Mouse (Mus musculus): ENCODE measurements around the gene Dock8. TPM values are rescaled to one million over a fixed set of nuclear protein-coding genes. Genes with fewer than 3 reads are reported as not detected.

Gene Dock8
- polyA plus RNA-seq, 1 experiment: 1.4 TPM

DNA sequence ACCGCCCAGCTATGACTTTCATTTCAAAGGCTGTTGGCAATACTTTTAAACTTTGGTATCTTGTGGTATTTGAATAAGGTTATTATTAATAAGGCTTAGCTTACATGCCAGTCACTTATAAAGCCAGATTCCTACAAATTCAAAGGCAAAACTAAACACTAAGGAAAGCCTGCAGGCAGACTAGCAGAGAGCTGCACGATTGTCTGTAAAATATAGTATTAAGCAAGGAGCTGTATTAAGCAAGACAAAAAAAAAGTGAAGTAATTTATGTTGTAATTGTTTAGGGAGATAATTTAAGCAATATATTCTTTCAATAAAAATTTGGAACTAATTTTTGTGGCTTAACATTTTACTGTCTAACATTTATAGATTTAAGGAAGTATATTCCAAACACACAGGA is 32.4 kb upstream of the Dock8 start:
- H3ac ChIP-seq (ENCODE audit: control insufficient read depth, insufficient read length): no peak overlapping the region
- H3K79me2 ChIP-seq (ENCODE audit: control insufficient read depth, insufficient read depth): no peaks in the 10 kb centered on the region
- H3K4me2 ChIP-seq (ENCODE audit: low read depth): no peak overlapping the region
- no peaks in the 10 kb centered on the region for H3K27me3 ChIP-seq (ENCODE audit: control insufficient read depth, insufficient read depth, insufficient read length)
- H3K4me3 ChIP-seq: no peak overlapping the region
- no peaks in the 10 kb centered on the region for H3K36me3 ChIP-seq (ENCODE audit: control insufficient read depth, insufficient read depth)
- TF ChIP-seq E2F4 (IDR thresholded peaks at IDR 0.05; ENCODE audit: insufficient read depth): no peak
- no peak for TF ChIP-seq SRF (IDR thresholded peaks at IDR 0.05; ENCODE audit: control insufficient read depth, insufficient read length, low read depth)
- no peak for TF ChIP-seq TCF3 (IDR thresholded peaks at IDR 0.05; ENCODE audit: insufficient read length, low read depth)
- TF ChIP-seq POLR2A (IDR thresholded peaks at IDR 0.05; ENCODE audit: insufficient read length, low read depth): no peak
- TF ChIP-seq USF1 (IDR thresholded peaks at IDR 0.05; ENCODE audit: low read depth): no peak
- TF ChIP-seq MAX (IDR thresholded peaks at IDR 0.05; ENCODE audit: low read depth): no peak
- no peak for TF ChIP-seq TCF12 (IDR thresholded peaks at IDR 0.05; ENCODE audit: insufficient read depth, poor library complexity, severe bottlenecking)
- no peak for TF ChIP-seq MYOG (IDR thresholded peaks at IDR 0.05; ENCODE audit: control insufficient read depth in 1 of 3, insufficient read depth in 1 of 3, insufficient read length in 2 of 3, low read depth in 2 of 3)
- no peak for TF ChIP-seq POLR2AphosphoS2 (IDR thresholded peaks at IDR 0.05; ENCODE audit: insufficient read length, low read depth)
- no peak for TF ChIP-seq MYOD1 (IDR thresholded peaks at IDR 0.05; ENCODE audit: control insufficient read depth in 1 of 3, insufficient read length in 2 of 3, low read depth in 2 of 3)
- no peak for TF ChIP-seq REST (IDR thresholded peaks at IDR 0.05; ENCODE audit: insufficient read depth, insufficient read length)
- TF ChIP-seq CEBPB (IDR thresholded peaks at IDR 0.05; ENCODE audit: insufficient read depth, poor library complexity, severe bottlenecking): no peak

DNA sequence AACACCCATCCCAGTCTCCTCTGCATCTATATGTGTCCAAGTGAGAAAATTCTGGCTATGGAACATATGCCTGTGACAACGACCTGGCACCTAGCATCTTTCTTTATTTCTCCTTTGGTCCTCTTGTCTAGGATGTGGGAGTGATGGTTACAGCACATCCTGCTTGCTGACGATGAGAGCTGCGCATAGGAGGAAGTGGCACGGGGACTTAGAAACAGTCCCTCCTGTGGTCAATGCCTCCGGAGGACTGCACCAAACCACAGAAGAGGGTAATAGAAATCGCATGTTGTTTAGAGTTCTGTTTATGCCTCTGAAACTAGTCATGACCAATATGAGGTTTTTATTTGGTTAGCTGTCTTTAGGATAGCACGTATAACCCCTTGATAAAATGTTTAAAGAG is 28.0 kb upstream of the Dock8 start:
- Histone ChIP-seq H3K27me3 (ENCODE audit: control insufficient read depth, insufficient read depth, insufficient read length) (no peaks in the 10 kb centered on the region), H3K79me2 (ENCODE audit: control insufficient read depth, insufficient read depth) (no peaks in the 10 kb centered on the region), H3K36me3 (ENCODE audit: control insufficient read depth, insufficient read depth) (no peaks in the 10 kb centered on the region), H3K4me3 (no peak overlapping the region), H3K4me2 (ENCODE audit: low read depth) (no peak overlapping the region), H3ac (ENCODE audit: control insufficient read depth, insufficient read length) (no peak overlapping the region)
- no peak for TF ChIP-seq SRF (IDR thresholded peaks at IDR 0.05; ENCODE audit: control insufficient read depth, insufficient read length, low read depth)
- TF ChIP-seq POLR2A (IDR thresholded peaks at IDR 0.05; ENCODE audit: insufficient read length, low read depth): no peak
- no peak for TF ChIP-seq REST (IDR thresholded peaks at IDR 0.05; ENCODE audit: insufficient read depth, insufficient read length)
- TF ChIP-seq MAX (IDR thresholded peaks at IDR 0.05; ENCODE audit: low read depth): no peak
- no peak for TF ChIP-seq USF1 (IDR thresholded peaks at IDR 0.05; ENCODE audit: low read depth)
- no peak for TF ChIP-seq POLR2AphosphoS2 (IDR thresholded peaks at IDR 0.05; ENCODE audit: insufficient read length, low read depth)
- no peak for TF ChIP-seq MYOD1 (IDR thresholded peaks at IDR 0.05; ENCODE audit: control insufficient read depth in 1 of 3, insufficient read length in 2 of 3, low read depth in 2 of 3)
- TF ChIP-seq TCF12 (IDR thresholded peaks at IDR 0.05; ENCODE audit: insufficient read depth, poor library complexity, severe bottlenecking): no peak
- TF ChIP-seq E2F4 (IDR thresholded peaks at IDR 0.05; ENCODE audit: insufficient read depth): no peak
- no peak for TF ChIP-seq TCF3 (IDR thresholded peaks at IDR 0.05; ENCODE audit: insufficient read length, low read depth)
- no peak for TF ChIP-seq CEBPB (IDR thresholded peaks at IDR 0.05; ENCODE audit: insufficient read depth, poor library complexity, severe bottlenecking)
- no peak for TF ChIP-seq MYOG (IDR thresholded peaks at IDR 0.05; ENCODE audit: control insufficient read depth in 1 of 3, insufficient read depth in 1 of 3, insufficient read length in 2 of 3, low read depth in 2 of 3)

DNA sequence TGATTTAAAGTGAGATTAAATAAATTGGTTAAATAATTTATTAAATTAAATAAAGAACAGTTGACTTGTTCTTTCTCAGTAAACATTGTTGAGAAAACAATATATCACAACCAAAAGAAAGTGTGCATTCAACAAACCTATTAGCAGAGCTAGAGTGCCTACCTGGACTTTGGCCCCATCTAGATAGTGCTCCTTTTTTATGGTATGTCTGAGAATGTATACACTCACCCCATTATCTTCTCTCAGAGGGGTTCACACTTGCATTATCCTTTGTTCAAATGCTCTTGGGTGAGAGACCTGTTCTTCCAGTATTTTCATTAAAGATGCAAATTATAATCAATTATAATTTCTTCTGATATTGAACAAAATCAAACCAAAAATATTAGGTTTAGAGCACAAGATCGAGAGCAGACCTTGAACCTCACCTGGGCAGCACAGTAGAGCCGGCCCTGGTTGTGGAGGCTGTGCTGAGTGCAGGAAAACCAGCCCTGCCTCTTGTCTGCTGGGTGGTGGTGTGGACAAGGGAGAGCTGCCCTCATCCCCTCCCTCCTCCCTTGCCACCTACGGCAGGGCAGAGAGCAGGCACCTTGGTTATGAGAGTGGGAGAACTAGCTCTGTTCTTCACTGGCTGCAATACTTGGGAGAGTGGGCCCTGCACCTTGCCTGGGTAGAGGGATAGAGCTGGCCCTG is 26.5 kb upstream of the Dock8 start:
- Histone ChIP-seq H3K79me2 (ENCODE audit: control insufficient read depth, insufficient read depth) (no peaks in the 10 kb centered on the region), H3K4me2 (ENCODE audit: low read depth) (no peak overlapping the region), H3ac (ENCODE audit: control insufficient read depth, insufficient read length) (no peak overlapping the region), H3K27me3 (ENCODE audit: control insufficient read depth, insufficient read depth, insufficient read length) (no peaks in the 10 kb centered on the region), H3K4me3 (no peak overlapping the region), H3K36me3 (ENCODE audit: control insufficient read depth, insufficient read depth) (no peaks in the 10 kb centered on the region)
- no peak for TF ChIP-seq POLR2A (IDR thresholded peaks at IDR 0.05; ENCODE audit: insufficient read length, low read depth)
- no peak for TF ChIP-seq REST (IDR thresholded peaks at IDR 0.05; ENCODE audit: insufficient read depth, insufficient read length)
- TF ChIP-seq E2F4 (IDR thresholded peaks at IDR 0.05; ENCODE audit: insufficient read depth): no peak
- no peak for TF ChIP-seq TCF3 (IDR thresholded peaks at IDR 0.05; ENCODE audit: insufficient read length, low read depth)
- no peak for TF ChIP-seq MYOG (IDR thresholded peaks at IDR 0.05; ENCODE audit: control insufficient read depth in 1 of 3, insufficient read depth in 1 of 3, insufficient read length in 2 of 3, low read depth in 2 of 3)
- TF ChIP-seq CEBPB (IDR thresholded peaks at IDR 0.05; ENCODE audit: insufficient read depth, poor library complexity, severe bottlenecking): no peak
- TF ChIP-seq POLR2AphosphoS2 (IDR thresholded peaks at IDR 0.05; ENCODE audit: insufficient read length, low read depth): no peak
- TF ChIP-seq MYOD1 (IDR thresholded peaks at IDR 0.05; ENCODE audit: control insufficient read depth in 1 of 3, insufficient read length in 2 of 3, low read depth in 2 of 3): no peak
- TF ChIP-seq SRF (IDR thresholded peaks at IDR 0.05; ENCODE audit: control insufficient read depth, insufficient read length, low read depth): no peak
- no peak for TF ChIP-seq USF1 (IDR thresholded peaks at IDR 0.05; ENCODE audit: low read depth)
- no peak for TF ChIP-seq TCF12 (IDR thresholded peaks at IDR 0.05; ENCODE audit: insufficient read depth, poor library complexity, severe bottlenecking)
- no peak for TF ChIP-seq MAX (IDR thresholded peaks at IDR 0.05; ENCODE audit: low read depth)

DNA sequence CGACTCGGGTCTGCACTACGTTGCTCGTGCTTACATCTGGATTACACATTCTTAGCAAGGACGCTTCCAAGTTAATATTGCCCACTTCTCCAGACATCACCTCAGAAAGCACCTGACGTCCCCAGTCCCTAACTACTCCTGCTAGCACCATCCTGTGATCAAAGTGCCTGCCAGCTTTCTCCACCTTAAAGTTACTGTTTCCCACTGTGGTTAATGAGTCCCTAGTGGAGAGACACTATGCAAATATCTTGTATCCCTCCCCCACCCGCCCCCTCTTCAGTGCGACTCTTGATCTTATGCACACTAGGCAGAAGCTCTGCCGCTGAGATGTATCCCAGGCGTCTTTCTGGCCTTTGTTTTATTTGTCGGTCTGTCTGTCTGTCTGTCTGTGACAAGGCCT is 21.3 kb upstream of the Dock8 start:
- no peak overlapping the region for H3K4me3 ChIP-seq
- TF ChIP-seq SRF (IDR thresholded peaks at IDR 0.05; ENCODE audit: control insufficient read depth, insufficient read length, low read depth): no peak
- no peak for TF ChIP-seq E2F4 (IDR thresholded peaks at IDR 0.05; ENCODE audit: insufficient read depth)
- TF ChIP-seq POLR2A (IDR thresholded peaks at IDR 0.05; ENCODE audit: insufficient read length, low read depth): no peak
- TF ChIP-seq MAX (IDR thresholded peaks at IDR 0.05; ENCODE audit: low read depth): no peak
- H3K36me3 ChIP-seq (ENCODE audit: control insufficient read depth, insufficient read depth): no peaks in the 10 kb centered on the region
- no peak overlapping the region for H3ac ChIP-seq (ENCODE audit: control insufficient read depth, insufficient read length)
- no peaks in the 10 kb centered on the region for H3K79me2 ChIP-seq (ENCODE audit: control insufficient read depth, insufficient read depth)
- no peak overlapping the region for H3K4me2 ChIP-seq (ENCODE audit: low read depth)
- H3K27me3 ChIP-seq (ENCODE audit: control insufficient read depth, insufficient read depth, insufficient read length): no peaks in the 10 kb centered on the region

Data from myocyte (in vitro differentiated cells).